Comparison of ENCODE assay signal across 8 mouse cellular contexts in genomic region chr17:83631783-83632652, GRCm38 (mm10). TPM values are rescaled to one million over a fixed set of nuclear protein-coding genes. Genes with fewer than 3 reads are reported as not detected.
DNase-seq lines count a peak whose midpoint lies in the region; ATAC-seq and TF ChIP-seq lines count a peak whose summit lies in the region.

Kcng3 (minus strand) TSS chr17:83631895.

- peak within 1 kb of the TSS; percentile 43; the same call in 1 of the 2 replicates for H3K9ac ChIP-seq in heart, embryonic 11.5 days (ENCODE audit: low read depth, low read length)
- H3K9ac ChIP-seq in forebrain, postnatal 0 days: peak within 1 kb of the TSS; percentile 49
- H3K9ac ChIP-seq in intestine, embryonic 15.5 days: peak within 1 kb of the TSS; percentile 40
- peak within 1 kb of the TSS; percentile 58 for H3K9ac ChIP-seq in liver, adult 2 months (ENCODE audit: low read depth, low read length)

- H3K27me3 ChIP-seq in heart, embryonic 11.5 days (ENCODE audit: control insufficient read depth, insufficient read depth, low read length): peaks cover 55% of the 10 kb centered on the region
- H3K27me3 ChIP-seq in forebrain, postnatal 0 days (ENCODE audit: insufficient read depth, low read length): peaks cover 40% of the 10 kb centered on the region
- H3K27me3 ChIP-seq in intestine, embryonic 15.5 days (replicated peaks): peaks cover 64% of the 10 kb centered on the region
- peaks cover 23% of the 10 kb centered on the region for H3K27me3 ChIP-seq in liver, adult 2 months (ENCODE audit: control insufficient read depth, insufficient read depth, low read length)
- peaks cover 15% of the 10 kb centered on the region for H3K27me3 ChIP-seq in thymus, adult 2 months (ENCODE audit: control insufficient read depth, insufficient read depth, low read length)

- TF ChIP-seq POLR2A in liver, adult 2 months (IDR thresholded peaks at IDR 0.05; ENCODE audit: extremely low read depth, insufficient read depth, low read length): no peak
- no peak for TF ChIP-seq POLR2A in thymus, adult 2 months (IDR thresholded peaks at IDR 0.05; ENCODE audit: control insufficient read depth, extremely low read depth, insufficient read depth, low read length, poor library complexity)

- TF ChIP-seq CTCF in forebrain, postnatal 0 days (IDR thresholded peaks at IDR 0.05; ENCODE audit: low read depth): no peak
- no peak for TF ChIP-seq CTCF in liver, adult 2 months (IDR thresholded peaks at IDR 0.05; ENCODE audit: low read depth, low read length)
- no peak for TF ChIP-seq CTCF in thymus, adult 2 months (IDR thresholded peaks at IDR 0.05; ENCODE audit: borderline replicate concordance, control insufficient read depth, extremely low read depth, insufficient read depth, low read length, poor library complexity)

- H3K4me2 ChIP-seq in heart, embryonic 11.5 days: peak within 1 kb of the TSS; percentile 88
- H3K4me2 ChIP-seq in forebrain, postnatal 0 days (ENCODE audit: low read depth): peak within 1 kb of the TSS; percentile 81
- peak within 1 kb of the TSS; percentile 97 for H3K4me2 ChIP-seq in intestine, embryonic 15.5 days (replicated peaks)

- no peak within 1 kb of the TSS for H3K27ac ChIP-seq in heart, embryonic 11.5 days (ENCODE audit: low read depth, low read length)
- 0 out of 2 replicates have a peak within 1 kb of the TSS, but pooled peaks have one; percentile 21 for H3K27ac ChIP-seq in forebrain, postnatal 0 days (ENCODE audit: low read depth, low read length)
- H3K27ac ChIP-seq in intestine, embryonic 15.5 days: no peak within 1 kb of the TSS
- no peak within 1 kb of the TSS for H3K27ac ChIP-seq in liver, adult 2 months (replicated peaks; ENCODE audit: insufficient read depth, low read depth, low read length)
- no peak within 1 kb of the TSS for H3K27ac ChIP-seq in thymus, adult 2 months (ENCODE audit: control insufficient read depth, insufficient read depth, low read length)

- H3K4me3 ChIP-seq in heart, embryonic 11.5 days (ENCODE audit: low read depth, low read length): peak within 1 kb of the TSS; percentile 57
- H3K4me3 ChIP-seq in forebrain, postnatal 0 days (ENCODE audit: low read depth, low read length): peak within 1 kb of the TSS; percentile 56
- H3K4me3 ChIP-seq in intestine, embryonic 15.5 days (replicated peaks): peak within 1 kb of the TSS; percentile 60
- H3K4me3 ChIP-seq in liver, adult 2 months (ENCODE audit: insufficient read depth, low read depth, low read length): peak within 1 kb of the TSS; percentile 63
- peak within 1 kb of the TSS; percentile 56 for H3K4me3 ChIP-seq in thymus, adult 2 months (ENCODE audit: control insufficient read depth, insufficient read depth, low read length)

- no peak for DNase-seq in heart, adult 9 months (ENCODE audit: low spot score in 2 of 2)
- peak; percentile 77 for DNase-seq in adrenal gland, postnatal 25 days
- DNase-seq in forebrain, postnatal 0 days: peak; percentile 66
- DNase-seq in liver, adult 2 months (ENCODE audit: extremely low read depth, low read depth, low spot score): no peak
- DNase-seq in natural killer cell, adult 2 months (ENCODE audit: low spot score in 2 of 2): peak; percentile 10 to 34
- peak; percentile 26 for DNase-seq in thymus, adult 2 months

- peak; percentile 52 for ATAC-seq in heart, embryonic 11.5 days (replicated peaks; ENCODE audit: insufficient number of reproducible peaks, low FRiP score, low TSS enrichment)
- ATAC-seq in forebrain, postnatal 0 days: peak; percentile 61
- ATAC-seq in intestine, embryonic 15.5 days: peak; percentile 83

- H3K36me3 ChIP-seq in heart, embryonic 11.5 days (ENCODE audit: control insufficient read depth, insufficient read depth, low read length): no peaks in the 10 kb centered on the region
- H3K36me3 ChIP-seq in forebrain, postnatal 0 days (ENCODE audit: insufficient read depth): no peaks in the 10 kb centered on the region
- no peaks in the 10 kb centered on the region for H3K36me3 ChIP-seq in intestine, embryonic 15.5 days
- H3K36me3 ChIP-seq in liver, adult 2 months (ENCODE audit: control insufficient read depth, insufficient read depth, low read length): no peaks in the 10 kb centered on the region
- no peaks in the 10 kb centered on the region for H3K36me3 ChIP-seq in thymus, adult 2 months (ENCODE audit: control insufficient read depth, insufficient read depth, low read length)

- peaks cover 14% of the 10 kb centered on the region; the same call in 1 of the 2 replicates for H3K4me1 ChIP-seq in heart, embryonic 11.5 days (ENCODE audit: control insufficient read depth, insufficient read depth, low read length)
- H3K4me1 ChIP-seq in forebrain, postnatal 0 days (ENCODE audit: insufficient read depth): 0 out of 2 replicates have a peak, but pooled peaks cover 4% of the 10 kb centered on the region
- peaks cover 20% of the 10 kb centered on the region for H3K4me1 ChIP-seq in intestine, embryonic 15.5 days (replicated peaks)
- peaks cover 7% of the 10 kb centered on the region for H3K4me1 ChIP-seq in liver, adult 2 months (ENCODE audit: control insufficient read depth, insufficient read depth, low read length)
- H3K4me1 ChIP-seq in thymus, adult 2 months (replicated peaks; ENCODE audit: control insufficient read depth, insufficient read depth, low read length): peaks cover 14% of the 10 kb centered on the region

- WGBS in heart, embryonic 11.5 days (ENCODE audit: insufficient replicate concordance): under 1% methylated on average over 70 of the region's 86 CpGs
- 1% methylated on average over 70 of the region's 86 CpGs for WGBS in forebrain, postnatal 0 days
- WGBS in intestine, embryonic 15.5 days: under 1% methylated on average over 64 of the region's 86 CpGs
- 3% methylated on average over 73 of the region's 86 CpGs for whole genome bisulfite sequencing in liver, adult 2 months
- under 1% methylated on average over 80 of the region's 86 CpGs for WGBS in thymus, adult 2 months

- H3K9me3 ChIP-seq in heart, embryonic 11.5 days (replicated peaks; ENCODE audit: control insufficient read depth, low read length): no peaks in the 10 kb centered on the region
- no peaks in the 10 kb centered on the region for H3K9me3 ChIP-seq in forebrain, postnatal 0 days (ENCODE audit: low read length)
- H3K9me3 ChIP-seq in intestine, embryonic 15.5 days: no peaks in the 10 kb centered on the region

- H3K79me2 ChIP-seq in liver, adult 2 months (ENCODE audit: control insufficient read depth, insufficient read depth, low read length): no peaks in the 10 kb centered on the region

RNA-seq across cellular contexts. Expression of gene Kcng3, which starts in this region (rescaled TPM):
- not detected in 2 replicates for polyA plus RNA-seq in heart, embryonic 11.5 days (2014; fragmentation: Nextera tagmentation; extraction: Ambion mirVana)
- total RNA-seq in adrenal gland, postnatal 25 days (2021): 16.9 and 18.5 TPM in 2 replicates
- 2.5 and 3.1 TPM in 2 replicates for total RNA-seq in forebrain, postnatal 0 days (2014; rRNA removed)
- 0.05 TPM in 1 of 2 replicates, not detected in the other for polyA plus RNA-seq in forebrain, postnatal 0 days (2015; fragmentation: Nextera tagmentation; extraction: Ambion mirVana)
- polyA plus RNA-seq in intestine, embryonic 15.5 days (2015; fragmentation: Nextera tagmentation; extraction: Ambion mirVana): 0.05 TPM in 1 of 2 replicates, not detected in the other
- 0.07 TPM in 1 of 2 replicates, not detected in the other for total RNA-seq in liver, adult 2 months (2014; rRNA removed)
- polyA plus RNA-seq in liver, adult 2 months (2012; rRNA removed): not detected in 2 replicates
- 0.13 and 0.27 TPM in 2 replicates for polyA plus RNA-seq in thymus, adult 2 months (2012; rRNA removed)

Comparison
In these comparisons a context has a peak if more than half of its experiments do, and no peak if none do; other contexts are left out.
1. Peak in ATAC-seq, H3K4me3 ChIP-seq, H3K9ac ChIP-seq and H3K4me2 ChIP-seq in heart, embryonic 11.5 days; RNA of the gene not detected or under 1 TPM.
2. Peak in ATAC-seq, H3K4me3 ChIP-seq, H3K9ac ChIP-seq and H3K4me2 ChIP-seq in intestine, embryonic 15.5 days; RNA of the gene not detected or under 1 TPM.
3. Peak in DNase-seq and H3K4me3 ChIP-seq in thymus, adult 2 months; RNA of the gene not detected or under 1 TPM.
4. DNase-seq: peak in adrenal gland, postnatal 25 days (single experiment), forebrain, postnatal 0 days (single experiment) and natural killer cell, adult 2 months (2 of 2); none in heart, adult 9 months (0 of 2) and liver, adult 2 months (single experiment).
5. Peak in every context shown above with its lines, with median percentiles within 50 percentile points of each other: ATAC-seq, H3K4me2 ChIP-seq, H3K4me3 ChIP-seq and H3K9ac ChIP-seq.